In genomic region chr2:63828633-63829032, GRCm38 (mm10) we compare ENCODE assay signal across 17 mouse cellular contexts.
DNase-seq lines count a peak whose midpoint lies in the region; ATAC-seq lines count a peak whose summit lies in the region.
"Had no signal": no experiment of that assay in that cellular context is flagged by ENCODE, and none has a peak within 500 bp of the region (broad histone marks: within the 10 kb centered on the region; RNA-seq: fewer than 3 reads in every experiment).

No protein-coding gene starts in this region.

- WGBS in heart, embryonic 10.5 days = 38% methylated on average over 3 of the region's 3 CpGs
- WGBS in heart, embryonic 12.5 days = 39% methylated on average over 3 of the region's 3 CpGs
- 39% methylated on average over 3 of the region's 3 CpGs for WGBS in embryonic facial prominence, embryonic 10.5 days
- 29% methylated on average over 3 of the region's 3 CpGs for WGBS in limb, embryonic 13.5 days

- H3K36me3 ChIP-seq in heart, embryonic 10.5 days = no peaks in the 10 kb centered on the region
- H3K36me3 ChIP-seq in heart, embryonic 12.5 days = no peaks in the 10 kb centered on the region
- H3K36me3 ChIP-seq in embryonic facial prominence, embryonic 10.5 days (replicated peaks) = no peaks in the 10 kb centered on the region
- no peaks in the 10 kb centered on the region for H3K36me3 ChIP-seq in limb, embryonic 13.5 days
- H3K36me3 ChIP-seq: hindbrain, embryonic 13.5 days; intestine, embryonic 15.5 days; midbrain, embryonic 12.5 days had no signal

- no peaks in the 10 kb centered on the region for H3K9me3 ChIP-seq in heart, embryonic 10.5 days
- no peaks in the 10 kb centered on the region for H3K9me3 ChIP-seq in heart, embryonic 12.5 days (replicated peaks)
- no peaks in the 10 kb centered on the region for H3K9me3 ChIP-seq in embryonic facial prominence, embryonic 10.5 days
- H3K9me3 ChIP-seq in limb, embryonic 13.5 days = no peaks in the 10 kb centered on the region
- H3K9me3 ChIP-seq: hindbrain, embryonic 13.5 days; intestine, embryonic 15.5 days; midbrain, embryonic 12.5 days had no signal

- no peak overlapping the region for H3K4me3 ChIP-seq in heart, embryonic 10.5 days
- no peak overlapping the region for H3K4me3 ChIP-seq in heart, embryonic 12.5 days
- H3K4me3 ChIP-seq in embryonic facial prominence, embryonic 10.5 days = no peak overlapping the region
- H3K4me3 ChIP-seq in limb, embryonic 13.5 days = no peak overlapping the region
- H3K4me3 ChIP-seq: hindbrain, embryonic 13.5 days; intestine, embryonic 15.5 days; midbrain, embryonic 12.5 days had no signal

- DNase-seq in heart, embryonic 10.5 days (ENCODE audit: low spot score) = no peak
- peak; percentile 5 to 27 for DNase-seq in lung, adult 18-20 months
- no peak for DNase-seq in lung, postnatal 10 days
- DNase-seq in embryonic facial prominence, embryonic 10.5 days (ENCODE audit: low spot score) = peak; percentile 60
- DNase-seq in cerebellum, adult 11 months = no peak
- DNase-seq: cerebellum, postnatal 14 days; liver; liver, postnatal 0 days; thymus, adult 2 months had no signal

- no peak overlapping the region for H3K4me2 ChIP-seq in heart, embryonic 12.5 days
- H3K4me2 ChIP-seq in limb, embryonic 13.5 days (replicated peaks) = no peak overlapping the region
- H3K4me2 ChIP-seq: hindbrain, embryonic 13.5 days; intestine, embryonic 15.5 days; midbrain, embryonic 12.5 days had no signal

- H3K27me3 ChIP-seq in heart, embryonic 10.5 days (ENCODE audit: insufficient read depth, poor library complexity, severe bottlenecking) = no peaks in the 10 kb centered on the region
- H3K27me3 ChIP-seq in heart, embryonic 12.5 days (replicated peaks) = no peaks in the 10 kb centered on the region
- H3K27me3 ChIP-seq in embryonic facial prominence, embryonic 10.5 days (replicated peaks; ENCODE audit: low read depth, poor library complexity, severe bottlenecking) = no peaks in the 10 kb centered on the region
- no peaks in the 10 kb centered on the region for H3K27me3 ChIP-seq in limb, embryonic 13.5 days
- H3K27me3 ChIP-seq: CH12.LX; hindbrain, embryonic 13.5 days; intestine, embryonic 15.5 days; midbrain, embryonic 12.5 days had no signal

- no peak overlapping the region for H3K9ac ChIP-seq in heart, embryonic 12.5 days
- no peak overlapping the region for H3K9ac ChIP-seq in limb, embryonic 13.5 days
- H3K9ac ChIP-seq: hindbrain, embryonic 13.5 days; intestine, embryonic 15.5 days; liver, postnatal 0 days; midbrain, embryonic 12.5 days had no signal

- H3K4me1 ChIP-seq in heart, embryonic 10.5 days = peaks cover 17% of the 10 kb centered on the region
- H3K4me1 ChIP-seq in heart, embryonic 12.5 days (replicated peaks) = peaks cover 25% of the 10 kb centered on the region
- peaks cover 28% of the 10 kb centered on the region for H3K4me1 ChIP-seq in embryonic facial prominence, embryonic 10.5 days
- peaks cover 6% of the 10 kb centered on the region for H3K4me1 ChIP-seq in limb, embryonic 13.5 days
- H3K4me1 ChIP-seq: hindbrain, embryonic 13.5 days; intestine, embryonic 15.5 days; midbrain, embryonic 12.5 days had no signal

- H3K27ac ChIP-seq in heart, embryonic 10.5 days = 0 out of 2 replicates have a peak overlapping the region, but pooled peaks have one; percentile 42
- H3K27ac ChIP-seq in heart, embryonic 12.5 days (ENCODE audit: poor library complexity, severe bottlenecking) = no peak overlapping the region
- H3K27ac ChIP-seq in embryonic facial prominence, embryonic 10.5 days (replicated peaks) = peak overlapping the region; percentile 66
- H3K27ac ChIP-seq in limb, embryonic 13.5 days = no peak overlapping the region
- H3K27ac ChIP-seq: hindbrain, embryonic 13.5 days; intestine, embryonic 15.5 days; midbrain, embryonic 12.5 days had no signal

- no peak for ATAC-seq in heart, embryonic 12.5 days (ENCODE audit: insufficient number of reproducible peaks, low FRiP score)
- ATAC-seq in limb, embryonic 13.5 days (ENCODE audit: low FRiP score, low read depth) = 0 out of 2 replicates have a peak, but pooled peaks have one; percentile 40
- no peak for ATAC-seq in megakaryocyte progenitor cell, adult 5-6 weeks (replicated peaks; ENCODE audit: poor library complexity)
- ATAC-seq: forebrain, embryonic 14.5 days; intestine, embryonic 15.5 days; liver, postnatal 0 days had no signal

Comparison
In these comparisons a context has a peak if more than half of its experiments do, and no peak if none do; other contexts are left out.
1. DNase-seq: peak in lung, adult 18-20 months (2 of 2) and embryonic facial prominence, embryonic 10.5 days (single experiment); none in heart, embryonic 10.5 days (single experiment), lung, postnatal 10 days (single experiment) and cerebellum, adult 11 months (single experiment).
2. H3K27ac ChIP-seq: peak in heart, embryonic 10.5 days (single experiment) and embryonic facial prominence, embryonic 10.5 days (single experiment); none in heart, embryonic 12.5 days (single experiment) and limb, embryonic 13.5 days (single experiment).